Mouse (Mus musculus) cerebellum, adult 9-11 months (tissue): Measurements from ENCODE around the gene Snx5.

Experiments
- DNase-seq: peaks from one replicate; pipeline ENCODE4 v3.0.0; 2022

The Snx5 gene

DNA sequence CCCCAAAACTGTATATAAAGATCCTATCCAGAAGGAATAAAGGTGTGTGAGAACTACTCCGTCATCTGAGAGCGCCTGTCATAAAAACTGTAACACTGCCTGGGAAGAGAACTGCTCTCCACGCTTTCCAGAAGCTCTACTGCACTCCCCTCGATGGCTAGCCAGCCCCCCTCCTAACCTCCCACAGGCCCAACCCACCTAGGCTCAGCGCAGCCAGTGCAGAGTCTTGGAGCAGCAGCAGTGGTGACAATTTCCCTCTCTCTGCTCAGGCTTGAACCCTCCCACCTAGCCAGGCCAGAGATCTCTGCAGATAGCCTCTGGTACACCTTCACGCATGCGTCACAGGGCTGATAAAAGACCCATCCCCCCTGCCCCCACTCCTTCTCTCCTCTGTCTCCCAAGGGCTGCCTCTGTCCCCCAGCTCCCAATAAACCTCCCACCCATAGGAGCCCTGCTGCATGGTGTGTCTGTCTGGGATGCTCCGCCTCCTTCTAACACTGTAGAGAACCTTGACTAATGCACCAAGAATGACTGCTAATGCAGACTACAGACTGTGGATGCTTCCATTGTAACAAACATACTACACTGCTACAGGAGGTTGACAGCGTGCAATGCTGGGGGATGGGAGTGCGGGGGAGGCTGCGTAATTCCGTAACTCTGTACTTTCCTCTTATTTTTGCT, 43.7 kb downstream of the Snx5 start:
- no peak for DNase-seq

DNA sequence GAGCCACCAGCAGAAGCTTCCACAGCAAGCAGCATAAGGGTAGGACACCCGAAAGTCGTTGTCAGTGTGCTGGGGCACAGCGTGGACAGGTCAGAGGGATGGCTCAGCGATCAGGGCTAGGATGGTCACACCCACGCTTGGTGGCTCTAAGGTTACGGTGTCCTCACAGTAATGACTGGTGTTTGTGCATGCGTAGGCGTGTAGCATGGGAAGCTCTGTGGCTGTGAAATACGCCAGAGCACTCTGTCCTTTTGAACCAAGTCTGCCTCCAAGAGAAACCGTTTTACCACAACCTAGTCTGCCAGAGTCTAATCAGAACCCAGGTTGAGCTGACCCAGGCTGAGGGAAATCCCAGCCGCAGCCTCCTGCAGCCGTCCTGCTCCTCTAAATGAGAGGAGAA, 46.4 kb downstream of the Snx5 start:
- DNase-seq: no peak

DNA sequence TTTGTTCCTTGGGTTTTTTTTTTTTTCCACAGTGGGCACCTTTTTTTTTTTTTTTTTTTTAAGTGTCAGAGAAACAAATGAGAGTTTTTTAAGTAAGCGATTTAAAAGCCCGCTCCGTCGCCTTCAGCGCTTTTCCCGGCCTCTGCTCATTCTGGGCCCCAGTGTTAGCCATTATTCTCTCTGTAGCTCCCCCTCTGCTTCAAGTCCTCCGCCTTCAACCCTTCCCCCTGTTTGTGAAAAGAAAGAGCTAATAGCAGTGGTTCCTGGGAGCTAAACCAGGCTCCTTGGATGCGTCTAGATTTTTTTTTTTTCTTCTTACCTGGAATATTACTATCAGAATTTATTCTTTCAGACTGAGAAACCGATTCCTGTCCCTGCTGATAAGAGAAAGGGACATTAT, 55.1 kb downstream of the Snx5 start:
- DNase-seq: no peak

- DNase-seq: no peak
Measured at GRCm38 (mm10) chr2:144215195-144215594, 55.5 kb downstream of the Snx5 start.

- DNase-seq: no peak
Measured at GRCm38 (mm10) chr2:144214508-144215185, 56.1 kb downstream of the Snx5 start.

DNA sequence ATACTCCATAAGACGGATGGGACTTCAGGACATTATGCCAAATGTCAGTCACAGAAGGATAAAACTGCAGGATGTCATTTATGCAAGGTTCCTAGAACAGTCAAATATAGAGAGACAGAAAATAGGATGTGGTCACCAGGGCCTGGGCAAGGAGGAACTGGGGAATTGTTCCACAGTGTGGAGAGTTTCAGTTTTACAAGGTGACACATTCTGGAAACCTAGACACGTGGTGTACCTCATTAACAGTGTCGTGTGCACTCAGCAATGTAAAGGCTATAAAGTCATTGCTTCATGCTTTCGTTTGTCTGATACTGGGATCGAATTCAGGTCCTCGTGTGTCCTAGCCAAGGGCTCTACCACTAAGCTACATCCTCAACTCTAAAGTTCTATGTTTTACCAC, 56.9 kb downstream of the Snx5 start:
- DNase-seq: no peak

GRCm38 (mm10) chr2:144209425-144209824, 61.3 kb downstream of the Snx5 start:
- no peak for DNase-seq

DNA sequence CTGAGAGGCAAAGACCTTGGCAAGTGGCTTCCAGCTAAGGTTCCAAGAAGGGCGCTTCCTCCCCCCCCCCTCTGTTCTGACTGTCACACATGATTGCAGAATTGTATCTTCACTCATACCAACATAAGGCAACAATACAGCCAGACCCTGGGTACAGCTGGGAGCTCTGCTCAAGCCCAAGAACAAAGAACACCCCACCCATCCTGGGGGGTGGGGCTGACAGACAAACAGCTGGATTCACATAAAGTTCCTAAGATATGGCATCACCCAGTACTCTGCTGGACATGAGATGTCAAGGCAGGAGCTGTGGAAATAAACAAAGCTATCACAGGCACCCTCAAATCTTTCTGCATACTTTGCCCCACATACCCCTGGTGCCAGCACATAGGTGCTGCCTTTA, 63.3 kb downstream of the Snx5 start:
- DNase-seq: no peak

- no peak for DNase-seq
Measured at GRCm38 (mm10) chr2:144203001-144203400, 67.7 kb downstream of the Snx5 start.

- peak; percentile 7 for DNase-seq
Measured at GRCm38 (mm10) chr2:144202567-144202966, 68.1 kb downstream of the Snx5 start.

DNA sequence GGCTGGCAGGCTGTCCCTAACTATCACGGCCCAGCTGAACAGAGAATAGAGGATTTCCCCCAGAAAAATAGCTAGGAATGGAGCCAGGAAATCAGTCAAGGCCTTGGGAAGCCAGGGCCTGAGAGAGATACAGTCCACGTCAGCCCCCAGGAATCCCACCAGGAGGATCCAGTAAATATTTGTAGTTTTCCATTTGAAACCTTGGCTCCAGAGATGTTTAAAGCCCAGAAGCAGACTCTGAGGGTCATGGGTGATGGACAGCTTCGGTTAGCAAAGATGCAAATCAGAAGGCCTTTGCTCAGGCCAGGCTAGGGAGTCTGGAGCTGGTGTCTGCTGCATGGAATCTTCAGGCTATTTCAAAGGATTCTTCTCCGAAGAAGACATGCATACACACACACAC, 68.6 kb downstream of the Snx5 start:
- DNase-seq: no peak
